Mouse (Mus musculus) gastrocnemius, postnatal 14 days (tissue): ENCODE measurements around the gene Actrt2. TPM values are rescaled to one million over a fixed set of nuclear protein-coding genes. Genes with fewer than 3 reads are reported as not detected.

Experiments used
- DNase-seq: peaks from one replicate; pipeline ENCODE4 v3.0.0; 2021; ENCODE audit warnings: mixed read lengths
- intact Hi-C: fragments of 180-260 bp; cut with DNase I; formaldehyde crosslinking; loops from one replicate; pipeline ENCODE4 v1.15.1; 2025; ENCODE audit warnings: low total_unique reads
- total RNA-seq, 2 experiments: library from RNA; stranded (reverse); gene quantifications; 2 replicates each; pipeline ENCODE4 v1.2.3; 2021

Actrt2 gene
- total RNA-seq, 2 experiments from 2014 or later: not detected

DNA sequence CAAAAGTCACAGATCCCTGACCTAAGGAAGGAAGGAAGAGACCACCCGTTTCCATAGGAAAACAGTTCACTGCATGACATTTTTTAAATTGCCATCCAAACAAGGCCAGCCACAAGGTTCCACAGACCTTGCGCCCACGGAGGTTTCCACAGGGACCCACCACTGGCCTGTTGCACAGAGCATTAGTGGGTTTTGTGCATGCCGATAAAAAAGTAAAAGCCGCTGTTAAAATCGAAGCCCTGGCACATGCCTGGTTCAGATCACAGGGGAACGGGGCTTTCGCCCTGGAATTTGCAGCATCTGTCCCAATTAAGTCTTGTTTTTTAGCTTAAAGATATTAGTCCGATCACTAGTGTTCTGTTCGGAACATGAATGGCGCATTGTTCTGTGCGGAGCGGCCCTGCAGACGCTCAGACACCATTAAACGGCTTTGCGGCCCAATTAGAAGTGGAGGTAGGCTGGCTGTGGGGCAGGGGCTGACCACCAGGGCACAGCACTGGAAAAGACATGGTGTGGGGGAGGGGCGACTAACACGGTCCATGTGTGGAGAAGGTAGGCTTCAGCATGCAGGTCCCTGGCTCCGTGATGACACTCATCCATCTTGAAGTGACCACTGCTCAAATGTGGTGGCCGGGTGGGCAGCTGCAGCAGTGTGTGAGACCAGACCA is 25.8 kb upstream of the Actrt2 start:
- DNase-seq: no peak
- intact Hi-C loops: no loop called here

DNA sequence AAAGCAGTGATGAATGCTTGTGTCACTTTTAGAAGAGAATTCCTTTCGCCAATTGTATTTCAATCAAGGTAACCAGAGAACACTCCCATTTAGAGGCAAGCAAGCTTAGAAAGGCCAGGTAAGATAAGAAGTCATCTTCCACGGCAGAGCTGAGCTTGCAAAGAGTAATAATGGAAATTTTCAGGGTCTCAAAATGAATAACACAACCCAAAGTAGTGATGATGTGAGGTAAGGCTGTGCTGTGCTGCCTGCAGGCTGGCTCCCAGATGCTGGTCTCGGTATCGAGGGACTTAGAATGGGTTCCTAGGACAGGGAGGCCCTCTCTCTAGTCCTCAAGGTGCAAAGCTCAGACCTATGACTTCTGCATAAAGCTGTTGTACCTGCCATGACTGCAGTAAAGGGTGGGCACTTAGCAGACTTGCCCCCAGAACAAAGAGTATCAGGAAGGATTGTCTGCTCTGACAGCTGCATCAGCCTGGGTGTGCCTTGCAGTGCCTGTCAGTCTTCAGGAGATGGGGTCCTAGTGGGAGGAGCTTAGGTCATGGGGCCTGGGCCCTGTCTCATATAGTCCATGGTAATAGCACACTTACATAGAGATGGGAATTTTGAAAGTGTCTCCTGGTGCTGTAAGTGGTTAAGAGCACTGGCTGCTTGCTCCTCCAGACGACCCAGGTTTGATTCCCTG is 15.5 kb upstream of the Actrt2 start:
- no peak for DNase-seq
- intact Hi-C loops: no loop called here

DNA sequence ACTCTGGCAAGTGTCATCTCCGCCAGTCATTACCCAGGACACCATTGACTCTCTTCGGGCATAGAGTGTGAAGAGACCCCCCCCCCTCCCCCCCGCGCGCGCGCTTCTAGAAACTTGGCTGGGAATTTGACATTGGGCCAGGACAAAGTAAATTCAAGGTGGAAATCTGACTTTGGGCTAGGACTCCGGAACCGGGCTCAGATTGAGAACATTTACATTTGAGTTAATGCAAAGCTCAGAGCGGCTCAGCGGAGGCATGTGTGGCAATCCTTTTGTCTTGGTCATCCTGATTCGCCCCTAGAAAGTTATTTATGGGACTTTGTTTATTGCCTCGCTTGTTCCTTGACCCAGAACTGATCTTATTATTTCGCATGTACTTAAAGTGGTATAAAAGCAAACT is 14.6 kb upstream of the Actrt2 start:
- no peak for DNase-seq
- intact Hi-C loops: no loop called here

DNA sequence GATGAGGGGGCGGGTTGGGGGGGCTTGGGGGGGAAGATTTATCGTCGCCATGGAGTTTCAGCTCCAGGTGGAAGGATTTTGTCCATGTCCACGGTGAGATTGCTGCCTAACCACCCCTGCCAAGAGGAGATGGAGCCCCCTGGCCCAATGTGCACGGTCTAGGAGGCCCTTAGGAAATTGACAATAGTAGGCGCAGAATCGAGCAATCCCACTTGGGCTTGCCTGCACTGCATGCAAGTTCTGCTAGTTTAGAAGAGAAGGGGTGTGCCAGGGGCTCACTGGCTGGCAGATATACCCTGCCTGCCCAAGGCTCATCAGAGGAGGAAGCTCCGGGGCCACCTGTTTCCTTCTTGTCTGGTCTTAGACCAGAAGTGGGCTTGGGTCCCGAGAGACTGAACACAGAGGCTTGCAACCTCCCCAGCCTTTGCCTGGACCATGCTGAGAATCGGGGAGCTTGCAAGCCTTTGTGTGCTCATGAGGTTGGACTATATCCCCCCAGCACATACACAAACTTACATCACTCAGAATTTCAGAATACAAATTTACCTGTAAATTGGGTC is 7.9 kb upstream of the Actrt2 start:
- DNase-seq: no peak
- intact Hi-C loops: loop anchor here (5.0 kb wide), 1 partner anchor 348 kb away; no protein-coding TSS in a partner anchor

DNA sequence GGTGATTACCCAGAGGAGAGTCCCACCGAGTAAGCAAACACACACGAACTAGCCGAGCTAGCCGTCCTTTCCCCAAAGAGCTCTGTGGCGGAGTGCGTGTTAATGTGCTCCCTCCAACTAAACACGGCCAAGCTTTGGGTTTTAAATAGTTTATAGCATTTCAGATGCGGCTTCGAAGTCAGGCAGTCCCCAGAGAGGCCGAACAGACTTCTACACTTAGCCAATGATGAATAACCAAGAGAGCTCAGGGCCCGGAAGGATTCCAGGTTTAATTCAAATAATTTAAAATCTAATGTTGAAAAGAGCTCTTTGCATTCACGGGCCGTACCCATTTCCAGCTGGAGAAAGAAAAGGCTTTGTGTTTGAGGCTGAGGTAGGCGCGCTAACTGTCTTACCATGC is 7.3 kb upstream of the Actrt2 start:
- intact Hi-C loops: loop anchor here (5.0 kb wide), 2 partner anchors 228 to 348 kb away; no protein-coding TSS in a partner anchor
- no peak for DNase-seq

DNA sequence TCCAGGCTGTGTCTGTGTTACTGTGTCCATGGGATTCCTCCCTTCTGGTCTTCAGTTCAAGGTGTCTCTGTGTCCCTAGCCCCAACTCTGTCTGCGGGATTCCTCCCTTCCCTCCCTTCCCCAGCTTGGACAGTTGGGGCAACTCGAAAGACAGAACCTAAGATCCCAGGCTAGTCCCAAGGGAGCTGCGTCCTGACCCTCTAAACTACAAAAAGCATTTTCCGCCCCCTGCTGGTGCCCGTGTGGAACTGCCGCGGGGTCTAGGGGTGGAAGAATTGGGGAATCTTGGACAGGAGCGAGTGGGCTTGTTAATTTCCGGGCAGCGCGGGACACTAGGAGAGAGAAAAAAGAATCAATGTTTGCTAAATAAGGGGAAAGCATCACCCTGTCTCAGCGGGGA is 6.9 kb upstream of the Actrt2 start:
- intact Hi-C loops: loop anchor here (5.0 kb wide), 1 partner anchor 227 kb away; no protein-coding TSS in a partner anchor
- DNase-seq: peak; percentile 55

DNA sequence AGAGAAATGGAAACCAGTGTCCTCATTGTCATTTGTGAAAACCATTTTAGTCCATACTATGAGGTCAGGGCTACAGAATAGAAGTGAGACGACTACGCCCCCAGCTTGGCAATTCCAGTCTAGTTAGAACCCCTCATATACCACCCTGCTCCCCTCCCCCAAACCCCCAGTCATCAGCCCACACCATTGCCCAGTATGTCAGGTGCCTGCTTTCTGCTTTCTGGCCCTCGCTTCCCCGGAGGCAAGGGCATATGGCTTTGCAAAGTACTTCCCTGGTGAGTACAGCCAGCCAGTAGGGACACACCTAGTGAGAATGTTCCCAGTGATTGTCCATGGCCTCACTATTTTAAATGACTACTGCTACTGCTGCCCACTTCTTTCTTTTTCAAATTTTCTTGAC is 6.3 kb upstream of the Actrt2 start:
- intact Hi-C loops: loop anchor here (5.0 kb wide), 1 partner anchor 227 kb away; no protein-coding TSS in a partner anchor

DNA sequence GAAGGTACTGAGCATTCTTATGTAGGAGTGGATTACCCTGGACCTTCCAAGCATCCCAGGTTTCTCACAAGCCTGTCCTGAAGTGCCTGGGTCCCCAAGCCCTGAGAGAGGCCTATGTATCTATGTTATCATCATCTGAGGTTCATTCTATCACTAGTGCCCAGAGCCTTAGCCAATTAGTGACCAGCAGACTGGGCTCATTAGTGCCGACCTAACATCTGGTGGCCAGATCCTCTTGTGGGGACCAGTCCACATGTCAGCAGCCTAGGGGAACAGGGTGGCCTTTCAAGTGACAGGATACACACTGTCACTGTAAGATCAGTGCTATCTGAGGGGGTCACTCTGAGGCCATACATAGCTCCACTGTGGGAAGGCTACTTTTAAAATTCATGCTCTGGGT is 4.4 kb upstream of the Actrt2 start:
- no peak for DNase-seq
- intact Hi-C loops: loop anchor here (5.0 kb wide), 1 partner anchor 225 kb away; no protein-coding TSS in a partner anchor

More for the DNA sequence above, 6.3 kb upstream of the Actrt2 start:
- DNase-seq: no peak

DNA sequence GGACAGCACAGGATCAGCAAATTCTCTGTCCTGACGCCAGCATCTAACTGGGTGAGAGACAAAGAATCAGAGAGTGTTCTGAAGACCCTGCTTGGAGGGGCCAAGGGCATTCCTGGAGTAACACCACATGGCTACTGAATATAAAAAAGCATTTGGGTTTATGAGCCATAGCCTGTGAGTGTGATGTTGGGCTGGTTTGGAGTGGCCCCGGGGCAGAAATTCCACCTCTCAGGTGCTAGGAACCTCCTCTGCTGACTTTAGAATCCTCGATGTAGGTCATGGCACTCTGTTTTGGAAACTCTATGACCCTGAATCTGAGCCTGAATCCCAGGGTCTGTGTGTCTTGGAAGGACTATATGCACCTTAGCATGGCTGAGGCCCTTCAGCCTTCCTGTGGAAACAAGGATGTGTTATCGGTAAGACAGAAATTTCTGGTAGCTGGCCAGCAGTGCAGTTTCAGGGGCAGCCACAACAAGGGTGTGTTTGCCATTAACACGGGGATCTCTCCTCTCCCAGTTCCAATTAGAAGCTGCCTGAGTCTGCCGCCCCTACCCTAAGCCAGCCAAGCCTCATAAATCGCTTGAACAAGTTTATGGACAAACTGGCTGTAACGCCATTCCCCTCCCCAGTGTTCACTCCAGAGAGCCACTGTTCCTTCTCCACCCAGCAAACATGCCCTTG is 3.7 kb upstream of the Actrt2 start:
- DNase-seq: no peak
- intact Hi-C loops: loop anchor here (5.0 kb wide), 1 partner anchor 224 kb away; no protein-coding TSS in a partner anchor

DNA sequence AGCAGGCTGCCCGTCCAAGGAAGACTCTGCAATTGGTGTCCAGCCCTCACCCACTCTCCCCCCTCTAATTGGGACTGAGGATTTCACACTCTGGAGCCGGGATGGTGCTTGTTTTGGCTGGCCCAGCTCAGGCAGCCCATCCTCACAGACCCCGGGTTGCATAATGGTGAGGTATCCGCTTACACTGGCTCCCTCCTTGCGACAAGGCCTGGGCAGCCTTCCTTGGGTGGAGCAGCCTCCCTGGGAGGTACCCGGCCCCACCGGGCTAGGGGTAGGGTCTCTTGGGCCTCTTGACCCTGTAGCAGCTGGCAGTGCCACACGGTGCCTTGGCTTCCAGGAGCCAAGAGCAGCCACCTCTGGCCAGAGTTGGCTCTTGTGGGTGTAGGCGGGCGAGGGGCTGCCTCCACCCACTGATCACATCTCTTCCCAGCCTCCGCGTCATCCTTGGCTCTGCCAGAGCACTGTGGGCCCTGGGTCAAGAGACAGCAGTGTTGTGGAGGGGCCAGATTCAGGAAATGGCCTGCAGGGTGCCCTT is 4.9 kb downstream of the Actrt2 start:
- peak; percentile 23 for DNase-seq
- intact Hi-C loops: no loop called here

DNA sequence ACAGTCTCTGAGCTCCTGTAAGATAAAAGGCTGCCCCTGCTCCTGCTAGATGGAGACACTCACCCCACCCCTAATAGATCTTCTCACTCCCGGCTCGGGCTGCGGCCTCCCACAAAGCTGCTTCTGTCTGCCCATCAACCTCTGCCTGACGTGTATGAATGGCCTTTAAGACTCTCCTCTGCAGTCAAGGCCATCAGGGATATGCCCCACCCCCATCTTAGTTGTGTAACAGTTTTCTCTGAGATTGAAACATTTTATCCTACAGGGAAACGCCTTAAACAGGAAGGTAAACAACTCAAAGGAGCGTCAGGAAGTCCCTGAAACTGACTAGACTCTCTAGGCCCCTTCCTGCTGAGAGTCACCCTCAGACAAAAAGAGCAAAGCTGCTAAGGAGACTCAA is 6.4 kb downstream of the Actrt2 start:
- intact Hi-C loops: no loop called here

DNA sequence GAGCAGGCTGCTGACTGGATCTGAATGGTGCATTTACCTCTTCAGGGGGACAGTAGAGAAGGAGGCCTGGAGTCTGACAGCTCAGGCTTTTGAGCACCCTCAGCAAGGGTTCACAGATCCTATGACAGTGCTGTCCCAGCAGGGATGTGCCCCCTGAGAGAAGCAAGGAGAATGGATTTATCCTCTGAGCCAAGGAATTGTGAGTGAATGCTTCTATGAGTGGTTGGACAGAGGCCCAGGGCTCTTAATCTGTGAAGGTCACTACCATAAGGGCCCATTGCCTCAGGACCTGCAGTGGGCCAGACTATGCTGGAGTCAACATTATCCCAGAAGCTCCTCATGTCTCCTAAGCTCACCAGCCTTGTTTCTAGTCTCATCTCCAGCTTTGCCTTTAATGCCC is 7.6 kb downstream of the Actrt2 start:
- intact Hi-C loops: no loop called here

More for the DNA sequence above, 6.4 kb downstream of the Actrt2 start:
- DNase-seq: no peak

DNA sequence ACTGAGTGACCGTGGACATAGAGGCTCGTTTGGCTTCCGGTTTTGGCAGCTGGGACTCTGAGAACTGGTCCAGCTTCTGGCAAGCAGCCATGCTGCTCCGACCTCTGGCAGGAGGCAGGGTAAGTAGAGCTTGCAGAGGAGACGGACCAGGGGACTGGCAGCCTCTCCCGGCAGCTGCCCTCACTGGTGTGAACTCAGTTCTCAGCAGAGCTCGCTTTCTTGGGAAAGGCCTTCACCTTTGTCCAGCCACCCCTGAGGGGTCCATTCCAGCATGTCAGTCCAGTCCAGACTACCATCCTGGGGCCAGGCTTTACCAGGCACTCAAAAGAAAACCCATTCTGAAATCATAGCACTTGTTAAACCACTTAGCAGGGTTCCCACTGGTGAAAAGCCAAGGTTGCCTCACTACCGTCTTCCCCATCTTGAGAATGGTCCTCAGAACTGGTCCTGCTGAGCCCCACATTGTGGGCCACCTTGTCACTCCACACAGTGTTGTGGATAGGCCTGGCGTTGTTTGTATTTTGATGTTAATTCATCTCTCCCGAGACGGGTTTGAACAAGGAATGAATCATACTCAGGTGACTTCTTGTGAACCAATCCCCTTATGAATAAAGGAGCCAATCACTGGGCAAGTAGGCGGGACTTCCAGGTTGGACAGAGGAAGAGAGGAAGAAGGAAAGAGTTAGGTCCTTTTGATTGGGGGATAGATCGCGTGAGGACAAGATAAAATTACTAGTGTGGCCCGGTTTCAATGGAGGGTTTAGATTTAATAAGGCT is 12.3 kb downstream of the Actrt2 start:
- intact Hi-C loops: no loop called here
- DNase-seq: peak; percentile 60

More for the DNA sequence above, 7.6 kb downstream of the Actrt2 start:
- DNase-seq: no peak

DNA sequence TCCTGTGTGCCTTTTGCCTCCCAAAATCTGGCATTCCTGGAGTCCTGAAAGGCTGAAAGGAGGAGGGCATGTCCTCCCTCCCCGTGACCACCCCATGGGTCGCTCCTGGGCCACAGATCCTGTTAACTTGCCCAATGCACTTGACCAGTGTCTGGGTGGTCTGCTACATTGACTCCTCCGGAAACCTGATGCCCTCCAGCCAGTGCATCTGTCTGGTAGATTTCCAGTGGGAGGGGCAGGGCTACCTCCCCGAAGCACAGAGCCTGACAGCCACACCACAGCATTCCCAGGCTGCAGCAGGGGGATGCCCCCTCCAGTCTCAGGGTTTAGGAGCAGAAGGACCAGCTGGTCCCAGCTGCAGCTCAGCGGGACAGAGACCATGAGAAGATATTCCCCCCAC is 15.2 kb downstream of the Actrt2 start:
- DNase-seq: no peak
- intact Hi-C loops: no loop called here

DNA sequence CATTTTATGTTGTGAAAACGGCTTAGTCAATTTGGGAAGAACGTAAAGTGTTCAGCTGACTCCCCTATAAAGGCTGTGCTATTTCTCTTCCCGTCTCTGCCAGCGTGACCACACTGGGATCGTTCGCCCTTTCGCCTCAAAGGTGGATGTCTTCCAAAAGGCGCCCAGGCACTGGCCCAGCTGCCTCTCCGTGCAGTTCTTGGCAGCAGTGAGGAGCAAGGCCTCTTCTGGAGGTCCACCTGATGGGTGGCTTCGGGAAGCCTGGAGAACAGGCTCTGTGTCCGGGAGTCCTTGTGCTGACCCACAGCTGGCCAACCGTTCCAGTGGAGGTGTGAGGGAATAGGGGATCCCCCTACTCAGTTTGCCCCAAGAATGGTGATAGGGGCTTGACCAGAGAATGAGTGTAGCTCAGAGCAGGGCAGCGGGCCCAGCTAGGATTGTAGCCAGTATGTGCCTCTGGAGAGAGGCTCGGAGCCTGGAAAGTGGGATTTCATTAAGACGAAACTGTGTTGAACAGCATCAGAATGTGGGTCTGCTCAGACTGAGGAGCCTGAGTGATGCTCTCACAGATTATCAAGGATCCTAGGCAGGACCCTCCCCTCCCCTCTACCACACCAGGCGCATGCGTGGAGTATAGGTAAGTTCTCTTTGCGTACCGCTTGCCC is 18.5 kb downstream of the Actrt2 start:
- intact Hi-C loops: no loop called here
- DNase-seq: peak; percentile 47

DNA sequence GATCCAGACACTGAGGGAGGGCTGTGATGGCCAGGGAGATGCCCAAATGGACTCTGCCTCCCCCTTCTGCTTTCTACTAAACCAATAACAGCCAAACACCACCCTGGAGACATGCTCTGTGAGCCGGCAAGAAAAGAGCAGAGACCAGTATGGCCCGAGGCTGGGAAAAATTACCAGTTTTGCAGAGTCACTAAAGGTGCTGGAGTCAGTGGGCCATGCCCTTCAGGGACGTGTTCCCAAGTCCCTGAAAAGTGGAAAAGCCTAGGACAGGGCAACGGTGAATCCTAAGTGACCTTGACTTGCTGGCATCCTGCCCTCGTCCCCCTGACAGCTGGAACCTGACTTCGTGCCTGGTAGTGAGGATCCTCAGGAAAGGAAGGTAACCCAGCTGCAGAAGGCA is 25.2 kb downstream of the Actrt2 start:
- DNase-seq: no peak
- intact Hi-C loops: no loop called here

DNA sequence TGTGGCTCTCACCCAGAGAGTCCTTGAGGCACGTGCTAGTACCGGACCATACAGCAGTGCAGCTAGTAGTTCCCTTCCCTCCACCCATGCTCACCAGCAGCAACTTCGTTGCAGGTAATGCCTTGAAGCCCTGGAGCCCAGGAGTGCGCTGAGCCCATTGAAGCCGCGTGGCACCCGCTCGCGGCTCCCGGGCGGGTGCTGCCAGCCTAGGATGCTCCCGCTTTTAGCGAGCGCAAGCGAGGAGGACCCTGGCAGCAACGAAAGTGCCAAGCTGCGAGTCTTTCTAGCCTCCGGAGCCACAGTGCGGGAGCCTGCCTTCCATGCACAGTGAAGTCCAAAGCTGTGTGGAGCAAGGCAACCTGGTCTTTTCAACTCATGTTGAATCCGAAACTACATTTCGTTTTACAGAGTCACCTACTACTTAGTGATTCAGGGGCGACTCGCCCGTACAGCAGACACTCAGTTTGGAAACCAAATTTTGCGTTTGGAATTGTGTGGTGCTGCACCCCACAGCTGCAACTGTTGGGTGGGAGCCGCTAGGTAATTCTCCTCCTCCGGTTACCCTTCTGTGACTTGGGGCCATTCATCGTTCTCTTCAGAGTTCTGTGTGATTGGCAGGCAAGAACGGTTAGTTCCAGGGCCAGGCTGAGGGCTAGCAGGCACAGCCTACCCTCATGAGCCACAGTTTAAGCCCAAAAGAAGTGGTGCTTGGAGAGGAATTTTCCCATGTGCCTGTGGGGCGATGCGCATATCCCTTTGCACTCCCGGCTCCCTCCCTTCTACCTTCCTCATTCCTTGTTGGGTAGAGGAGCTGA is 26.2 kb downstream of the Actrt2 start:
- intact Hi-C loops: no loop called here
- DNase-seq: no peak
